Mouse (Mus musculus) ZHBTc4 (cell line): Measurements from ENCODE around the gene Plekhj1.
"Not testable (repeated sequence)": the region's sequence is repeated elsewhere in the genome, so short reads cannot be mapped to it uniquely, and the experiment has no call there.

Experiments used
- DNase-seq: peaks from one replicate; pipeline ENCODE4 v3.0.0-alpha.2; 2011; ENCODE audit warnings: low read depth, low spot score

Plekhj1 gene

DNA sequence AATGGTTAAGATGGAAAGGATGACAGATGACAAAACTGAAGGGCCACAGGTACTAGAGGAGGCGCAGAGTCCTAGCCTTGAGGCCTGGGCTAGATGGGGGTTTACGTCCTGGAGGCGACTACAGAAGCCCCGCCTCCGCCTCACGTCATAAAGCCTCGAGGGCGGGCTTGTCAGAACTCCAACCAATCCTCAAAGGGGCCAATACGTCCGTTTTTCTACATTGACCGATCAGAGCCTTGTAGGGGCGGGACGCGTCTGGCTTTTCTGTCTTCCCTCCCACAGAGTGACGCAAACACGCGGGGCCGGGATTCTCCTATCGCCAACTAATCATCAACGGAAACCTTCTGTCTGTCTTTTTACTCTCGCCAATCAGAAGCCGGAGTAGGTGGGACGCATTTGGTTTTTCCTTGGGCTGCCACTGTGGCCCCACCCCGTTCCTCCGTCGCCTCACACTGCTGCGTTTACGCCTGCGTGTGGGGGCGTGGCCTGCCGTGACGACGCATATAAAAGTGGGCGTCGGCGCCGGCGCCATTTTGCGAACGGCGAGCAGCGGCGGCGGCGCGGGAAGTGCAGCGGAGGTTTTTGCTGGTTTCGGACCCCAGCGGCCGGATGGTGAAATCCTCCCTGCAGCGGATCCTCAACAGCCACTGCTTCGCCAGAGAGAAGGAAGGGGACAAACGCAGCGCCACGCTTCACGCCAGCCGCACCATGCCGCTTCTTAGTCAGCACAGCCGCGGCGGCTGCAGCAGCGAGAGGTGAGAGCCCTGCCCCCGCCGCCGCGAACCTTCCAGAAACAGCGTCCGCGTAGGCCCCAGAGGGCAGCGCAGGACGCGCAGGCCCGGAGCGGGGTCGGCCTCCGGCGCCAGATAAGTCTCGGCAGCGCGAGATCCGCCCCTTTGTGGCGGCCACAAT lies 28.0 kb upstream of the Plekhj1 start, which contains the start of gene Oaz1:
Gene Oaz1 (plus strand): TSS at position 506 of the 912 bp plus-strand sequence.
- DNase-seq: peak; percentile 100

DNA sequence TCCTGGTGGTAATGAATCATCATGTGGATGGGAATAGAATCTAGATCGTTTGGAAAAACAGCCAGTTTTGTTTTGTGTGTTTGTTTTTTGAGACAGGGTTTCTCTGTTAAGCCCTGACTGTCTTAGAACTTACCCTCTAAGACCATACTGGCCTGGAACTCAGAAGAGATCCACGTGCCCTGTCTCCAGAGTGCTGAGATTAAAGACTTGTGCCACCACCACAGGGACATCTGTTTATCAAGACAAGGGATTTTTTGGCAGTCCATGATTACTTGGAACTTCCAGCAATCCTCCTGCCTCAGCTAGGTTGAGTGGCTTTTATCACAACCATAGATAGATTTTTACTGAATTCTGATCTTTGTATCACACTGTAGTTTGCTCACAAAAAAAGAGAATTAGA lies 26.4 kb upstream of the Plekhj1 start:
- no peak for DNase-seq

DNA sequence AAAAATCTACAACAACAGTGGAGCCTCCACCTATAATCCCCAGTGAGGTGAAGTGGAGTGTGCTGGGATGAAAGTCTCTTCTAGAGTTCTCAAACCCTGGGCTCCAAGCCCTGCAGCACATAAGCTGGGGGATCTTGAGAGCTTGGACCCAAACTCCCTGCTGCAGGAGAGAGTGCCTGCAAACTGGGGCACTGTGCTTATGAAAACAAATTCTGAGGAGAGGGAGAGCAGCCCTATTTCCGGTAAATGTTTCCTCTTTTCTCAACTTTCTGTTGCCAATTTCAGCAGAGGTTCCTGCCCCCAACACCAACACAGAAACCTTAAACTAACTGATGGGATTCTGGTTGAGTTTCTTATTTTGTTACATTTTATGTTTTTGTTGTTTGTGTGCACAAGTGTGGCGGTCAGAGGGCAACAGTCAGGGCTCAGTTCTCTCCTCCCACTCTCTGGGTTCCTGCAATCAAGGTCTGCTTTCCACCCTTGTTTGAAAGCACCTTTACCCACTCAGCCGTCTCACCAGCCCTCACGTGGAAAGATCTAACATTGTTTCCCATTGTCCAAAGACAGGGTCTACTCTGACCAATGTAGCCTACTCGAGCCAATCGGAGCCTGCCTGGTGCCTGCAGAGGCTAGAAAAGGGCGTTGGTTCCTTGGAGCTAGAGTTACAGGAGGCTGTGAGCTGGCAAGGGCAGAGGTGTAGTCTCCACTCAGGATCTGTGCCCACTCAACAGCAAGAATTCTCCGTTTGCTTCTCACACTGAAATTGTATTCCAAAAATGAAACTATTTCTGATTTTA lies 25.6 kb upstream of the Plekhj1 start:
- peak; percentile 52 for DNase-seq

DNA sequence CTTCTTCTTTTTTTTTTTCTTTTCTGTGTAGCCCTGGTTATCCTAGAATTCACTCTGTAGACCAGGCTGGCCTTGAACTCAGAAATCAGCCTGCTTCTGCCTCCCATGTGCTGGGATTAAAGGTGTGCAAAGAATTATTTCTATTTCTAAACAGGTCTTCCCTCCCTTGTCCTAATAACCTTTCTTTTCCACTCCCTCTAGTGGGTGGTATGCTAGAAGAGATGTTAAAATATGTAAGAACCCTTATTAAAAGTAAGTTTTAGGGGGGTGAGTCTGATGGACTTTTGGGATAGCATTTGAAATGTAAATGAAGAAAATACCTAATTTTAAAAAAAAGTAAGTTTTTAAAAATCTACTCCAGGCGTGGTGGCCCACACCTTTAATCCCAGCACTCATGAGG lies 24.9 kb upstream of the Plekhj1 start:
- no peak for DNase-seq

DNA sequence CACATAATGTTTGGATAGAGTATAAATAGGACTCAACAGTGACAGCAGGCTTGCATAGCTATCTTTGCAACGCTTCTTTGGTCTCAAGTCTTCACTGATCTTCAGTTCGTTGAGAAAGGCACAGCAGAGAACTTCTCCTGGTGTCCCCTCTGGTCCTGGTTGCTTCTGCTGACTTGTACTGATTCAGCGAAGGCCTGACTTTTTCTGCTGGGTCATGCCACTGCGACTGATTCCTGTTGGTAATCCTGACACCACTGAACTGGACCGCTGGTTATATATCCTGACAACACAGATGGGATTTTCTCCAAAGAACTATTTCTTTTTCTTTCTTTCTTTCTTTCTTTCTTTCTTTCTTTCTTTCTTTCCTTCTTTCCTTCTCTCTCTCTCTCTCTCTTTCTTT lies 24.1 kb upstream of the Plekhj1 start:
- no peak for DNase-seq

DNA sequence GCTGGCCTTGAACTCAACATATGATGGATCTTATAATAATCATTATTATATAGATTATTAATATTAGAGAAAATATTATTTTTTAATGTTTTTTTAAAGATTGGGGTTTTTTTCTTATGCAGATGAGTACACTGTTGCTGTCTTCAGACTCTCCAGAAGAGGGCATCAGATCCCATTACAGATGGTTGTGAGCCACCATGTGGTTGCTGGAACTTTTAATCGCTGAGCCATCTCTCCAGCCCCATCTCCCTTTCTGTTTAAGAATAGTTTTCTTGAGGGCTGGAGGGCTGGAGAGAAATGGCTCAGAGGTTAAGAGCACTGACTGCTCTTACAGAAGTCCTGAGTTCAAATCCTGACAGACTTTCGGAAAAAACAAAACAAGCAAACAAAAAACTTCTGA lies 23.6 kb upstream of the Plekhj1 start:
- peak; percentile 67 for DNase-seq

DNA sequence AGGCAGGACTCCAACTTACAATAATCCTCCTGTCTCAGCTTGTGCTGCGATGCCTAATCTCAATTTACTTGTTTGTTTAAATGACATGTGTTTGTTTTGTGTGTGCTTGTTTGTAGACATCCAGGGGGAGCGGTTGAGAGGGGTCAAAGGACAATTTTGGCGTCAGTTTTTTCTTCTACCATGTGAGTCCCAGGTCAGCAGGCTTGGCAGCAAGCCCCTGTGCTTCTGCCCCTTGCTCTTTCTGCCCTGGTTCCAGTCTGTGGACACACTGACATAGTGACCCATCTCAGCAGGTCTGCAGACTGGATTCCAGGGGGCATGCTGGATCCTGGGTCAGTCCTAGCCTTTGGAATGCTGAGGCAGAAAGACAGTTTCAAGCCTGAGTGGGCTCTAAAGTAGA lies 21.0 kb upstream of the Plekhj1 start:
- no peak for DNase-seq

DNA sequence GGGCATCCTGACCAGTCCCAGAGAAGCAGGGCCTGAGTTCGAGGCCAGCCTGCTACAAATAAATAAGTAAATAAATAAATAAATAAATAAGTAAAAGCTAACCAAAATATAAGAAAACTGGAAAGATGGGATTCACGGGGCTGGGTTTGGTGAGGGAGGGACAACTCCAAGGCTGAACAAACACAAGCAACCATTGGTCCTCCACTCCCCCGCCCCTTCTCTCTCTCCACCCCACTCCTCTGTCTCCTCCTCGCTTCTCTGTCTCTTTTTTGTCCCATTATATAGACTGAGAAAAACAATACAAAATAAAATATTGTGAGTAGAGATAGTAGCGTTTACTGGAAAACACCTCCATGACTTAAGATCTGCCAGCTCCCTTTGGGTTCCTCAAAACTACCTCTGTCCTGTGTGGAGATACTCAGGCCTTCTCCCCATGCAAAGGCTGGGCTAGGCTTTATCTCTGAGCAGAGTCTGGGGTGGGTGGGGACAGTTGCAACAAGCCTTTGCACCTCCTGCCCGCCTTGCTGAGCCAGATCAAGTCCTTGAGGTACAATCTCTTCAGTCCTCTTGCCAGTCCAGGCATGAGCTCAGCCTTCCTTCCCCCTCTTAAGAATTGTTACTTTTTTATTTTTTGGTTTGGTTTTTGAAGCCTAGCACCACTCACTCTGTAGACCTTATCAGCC lies 20.3 kb upstream of the Plekhj1 start:
- no peak for DNase-seq

DNA sequence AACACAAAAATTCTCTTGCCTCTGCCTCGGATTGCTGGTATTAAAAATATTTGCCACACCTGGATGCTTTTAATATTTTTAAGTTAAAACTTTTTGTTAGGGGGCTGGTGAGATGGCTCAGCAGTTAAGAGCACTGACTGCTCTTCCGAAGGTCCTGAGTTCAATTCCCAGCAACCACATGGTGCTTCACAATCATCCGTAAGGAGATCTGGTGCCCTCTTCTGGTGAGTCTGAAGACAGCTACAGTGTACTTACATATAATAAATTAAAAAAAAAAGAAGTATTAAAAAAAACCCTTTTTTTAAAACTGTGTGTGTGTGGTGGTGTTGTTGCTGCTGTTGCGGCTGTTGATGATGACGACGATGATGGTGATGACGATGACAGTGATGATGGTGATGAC lies 19.5 kb upstream of the Plekhj1 start:
- peak; percentile 62 for DNase-seq

DNA sequence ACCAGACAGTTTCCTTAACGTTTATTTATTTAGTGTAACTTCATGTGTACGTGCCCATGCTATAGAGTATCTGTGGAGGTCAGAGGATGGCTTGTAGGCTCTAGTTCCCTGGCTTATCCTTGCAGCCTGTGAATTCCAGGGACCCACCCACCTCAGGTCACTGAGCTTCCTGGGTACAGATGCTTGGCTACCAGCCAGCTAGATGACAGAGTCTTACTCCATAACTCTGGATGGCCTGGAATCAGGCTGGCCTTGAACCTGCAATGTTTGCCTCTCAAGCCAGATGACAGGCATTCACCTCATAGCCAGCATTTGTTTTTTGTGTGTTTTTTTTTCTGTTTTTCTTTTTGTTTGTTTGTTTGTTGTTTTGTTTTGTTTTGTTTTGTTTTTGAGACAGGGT lies 18.7 kb upstream of the Plekhj1 start:
- DNase-seq: no peak

DNA sequence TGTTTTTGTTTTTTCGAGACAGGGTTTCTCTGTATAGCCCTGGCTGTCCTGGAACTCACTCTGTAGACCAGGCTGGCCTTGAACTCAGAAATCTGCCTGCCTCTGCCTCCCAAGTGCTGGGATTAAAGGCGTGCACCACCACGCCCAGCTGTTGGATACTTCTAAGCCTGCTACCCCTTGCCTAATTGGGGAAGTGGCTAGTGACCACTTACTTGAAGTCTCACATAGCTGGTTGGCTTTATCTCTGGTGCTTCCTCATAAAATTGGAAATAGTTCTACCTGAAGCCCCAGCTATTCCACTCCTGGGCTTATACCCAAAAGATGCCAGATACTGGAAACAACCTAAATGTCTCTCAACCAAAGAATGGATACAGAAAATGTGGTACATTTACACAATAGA lies 17.9 kb upstream of the Plekhj1 start:
- DNase-seq: not testable (repeated sequence)

DNA sequence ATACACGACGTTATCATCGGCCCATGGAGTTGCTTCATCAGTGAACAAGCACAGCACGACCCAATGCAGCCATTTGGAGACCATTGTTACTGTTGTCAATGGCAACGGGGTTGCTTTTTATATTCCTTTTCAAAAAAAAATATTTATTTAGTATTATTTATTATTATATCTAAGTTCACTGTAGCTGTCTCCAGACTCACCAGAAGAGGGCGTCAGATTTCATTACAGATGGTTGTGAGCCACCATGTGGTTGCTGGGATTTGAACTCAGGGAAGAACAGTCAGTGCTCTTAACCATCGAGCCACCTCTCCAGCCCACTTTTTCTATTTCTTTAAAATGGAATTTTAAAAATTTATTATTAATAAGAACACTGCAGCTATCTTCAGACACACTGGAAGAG lies 16.4 kb upstream of the Plekhj1 start:
- DNase-seq: no peak

DNA sequence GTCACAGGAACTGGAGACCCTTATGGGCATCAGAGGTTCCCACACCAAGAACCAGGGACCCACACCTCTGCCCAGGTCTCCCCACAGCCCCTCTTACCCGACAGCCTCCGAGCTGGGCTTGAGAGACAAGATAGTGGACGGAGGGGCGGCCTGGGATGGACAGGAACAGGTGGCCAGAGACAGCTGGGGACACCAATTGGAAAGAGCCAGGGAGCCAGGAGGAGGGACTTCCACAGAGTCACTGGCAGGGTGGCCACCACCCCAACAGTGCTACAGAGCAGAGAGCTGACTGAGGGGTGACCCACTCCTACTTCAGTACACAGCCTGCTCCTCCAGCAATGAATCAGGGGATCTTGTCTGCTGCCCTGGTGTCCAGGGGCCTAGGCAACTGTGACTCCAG lies 14.9 kb upstream of the Plekhj1 start, which contains the start of gene Jsrp1:
Gene Jsrp1 (minus strand): TSS at position 133 of the 400 bp plus-strand sequence.
- DNase-seq: no peak

DNA sequence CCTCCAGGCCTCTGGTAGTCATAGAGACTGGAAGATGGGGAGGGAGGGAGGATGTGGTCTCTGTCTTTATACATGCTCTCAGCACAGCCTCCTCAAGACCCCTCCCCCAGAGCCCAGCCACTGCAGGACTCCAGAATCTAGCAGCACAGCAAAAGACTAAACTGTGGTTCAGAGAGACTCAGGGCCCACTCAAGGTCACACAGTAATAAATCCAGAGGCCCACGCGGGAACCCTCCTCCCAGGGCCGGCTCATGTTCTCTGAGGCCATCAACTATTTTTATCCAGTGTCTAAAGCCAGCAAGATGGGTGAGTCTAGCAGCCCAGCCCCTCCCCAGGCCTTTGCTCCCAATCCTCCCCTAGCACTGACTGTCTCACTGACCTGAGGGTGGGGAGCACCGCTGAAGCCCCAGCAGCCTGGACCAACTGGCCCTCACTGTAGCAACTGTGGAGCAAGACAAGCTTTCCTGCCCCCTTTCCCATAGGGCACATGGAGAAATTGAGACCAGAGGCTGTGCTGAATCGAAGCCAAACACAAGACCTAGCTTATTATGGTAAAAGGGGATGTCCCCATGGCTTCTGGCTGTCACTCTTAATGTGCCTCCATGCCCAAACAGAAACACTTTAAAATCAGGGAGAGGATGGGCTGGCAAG lies 14.1 kb upstream of the Plekhj1 start:
- no peak for DNase-seq

DNA sequence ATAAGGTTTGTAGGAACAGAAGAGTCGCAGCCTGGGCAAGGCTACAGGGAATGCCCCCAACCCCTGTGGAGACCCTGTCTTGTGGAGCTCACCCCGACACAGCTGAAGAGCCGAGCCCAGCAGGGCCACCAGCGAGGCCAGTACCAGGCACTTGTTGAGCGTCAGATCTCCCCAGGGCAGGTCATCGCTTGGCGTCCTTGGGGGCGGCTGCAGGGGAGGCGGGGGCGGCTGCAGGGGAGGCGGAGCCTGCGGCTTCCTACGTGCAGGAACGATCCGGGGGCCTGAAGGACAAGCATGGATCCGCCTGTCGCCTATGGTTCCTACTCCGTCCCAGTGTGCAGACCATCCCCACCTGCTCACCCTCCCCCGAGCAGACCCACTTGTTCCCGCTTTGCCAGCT lies 11.7 kb upstream of the Plekhj1 start:
- DNase-seq: no peak

DNA sequence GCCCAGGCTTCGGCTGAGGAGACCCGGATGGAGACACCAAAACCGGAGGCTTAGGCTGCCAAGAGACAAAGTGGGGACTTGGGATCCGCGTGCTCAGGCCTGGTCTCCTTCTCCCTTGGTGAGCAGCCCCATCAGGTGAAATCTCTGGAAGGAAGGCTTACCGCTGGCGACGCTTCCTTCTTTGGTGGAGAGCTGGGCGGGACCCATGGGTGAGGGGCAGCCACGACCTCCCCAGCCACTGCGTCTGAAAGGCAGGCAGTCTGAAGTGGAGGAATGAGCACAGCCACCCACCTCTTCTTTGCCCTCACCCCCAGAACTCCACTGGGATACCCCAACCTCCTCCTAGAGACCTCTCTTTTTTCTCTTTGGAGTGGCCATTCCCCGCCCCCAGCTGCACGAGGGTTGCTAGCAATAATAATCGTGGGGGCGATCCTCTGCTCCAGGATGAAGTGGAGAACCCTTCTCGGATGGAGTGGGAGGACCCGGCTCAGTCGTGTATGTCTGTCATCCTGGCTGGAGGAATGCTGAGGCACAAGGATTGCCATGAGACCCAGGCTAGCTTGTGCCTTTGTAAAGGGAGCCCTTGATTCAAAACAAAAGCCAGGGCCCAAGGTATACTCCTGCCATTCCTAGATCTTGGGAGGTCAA lies 10.7 kb upstream of the Plekhj1 start:
- peak; percentile 39 for DNase-seq

DNA sequence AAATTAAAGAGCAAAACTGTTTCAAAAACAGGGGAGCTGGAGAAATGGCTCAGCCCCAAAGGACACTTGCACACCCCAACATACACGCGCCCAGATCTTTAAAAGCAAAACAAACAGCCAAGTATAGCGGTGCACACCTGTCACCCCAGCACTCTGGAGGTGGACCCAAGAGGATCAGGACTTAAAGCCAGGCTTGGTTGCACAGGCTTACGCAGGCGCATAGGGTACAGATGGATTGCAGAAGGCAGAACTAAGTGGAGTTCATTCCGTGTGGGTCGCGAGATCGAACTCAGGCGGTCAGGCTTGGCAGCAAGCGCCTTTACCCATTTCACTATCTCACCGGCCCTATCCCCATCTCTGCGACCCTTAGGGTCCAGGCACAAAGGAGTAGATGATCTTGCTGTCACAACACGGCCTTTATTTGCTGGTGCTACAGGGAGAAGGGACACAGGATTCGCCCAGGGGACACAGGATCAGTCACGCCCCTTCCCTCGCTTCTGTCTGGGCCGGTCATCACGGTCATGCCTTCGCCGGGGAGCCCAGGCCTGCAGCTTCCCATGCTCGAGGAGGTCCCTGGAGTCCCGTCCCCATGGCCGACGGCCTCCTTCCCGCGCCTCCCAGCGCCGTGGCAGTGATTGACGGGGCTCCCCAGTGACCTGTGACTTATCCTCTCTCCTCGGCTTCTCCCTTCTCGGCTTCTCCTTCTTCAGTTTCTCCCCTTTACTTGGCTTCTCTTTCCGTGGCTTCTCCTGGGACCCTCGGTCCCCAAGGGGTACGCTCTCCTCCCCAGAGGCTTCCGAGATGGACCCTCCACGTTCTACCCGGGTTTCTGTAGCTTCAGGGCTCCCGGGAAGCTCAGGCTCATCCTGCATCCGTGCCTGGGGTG lies 9.9 kb upstream of the Plekhj1 start:
- DNase-seq: no peak

DNA sequence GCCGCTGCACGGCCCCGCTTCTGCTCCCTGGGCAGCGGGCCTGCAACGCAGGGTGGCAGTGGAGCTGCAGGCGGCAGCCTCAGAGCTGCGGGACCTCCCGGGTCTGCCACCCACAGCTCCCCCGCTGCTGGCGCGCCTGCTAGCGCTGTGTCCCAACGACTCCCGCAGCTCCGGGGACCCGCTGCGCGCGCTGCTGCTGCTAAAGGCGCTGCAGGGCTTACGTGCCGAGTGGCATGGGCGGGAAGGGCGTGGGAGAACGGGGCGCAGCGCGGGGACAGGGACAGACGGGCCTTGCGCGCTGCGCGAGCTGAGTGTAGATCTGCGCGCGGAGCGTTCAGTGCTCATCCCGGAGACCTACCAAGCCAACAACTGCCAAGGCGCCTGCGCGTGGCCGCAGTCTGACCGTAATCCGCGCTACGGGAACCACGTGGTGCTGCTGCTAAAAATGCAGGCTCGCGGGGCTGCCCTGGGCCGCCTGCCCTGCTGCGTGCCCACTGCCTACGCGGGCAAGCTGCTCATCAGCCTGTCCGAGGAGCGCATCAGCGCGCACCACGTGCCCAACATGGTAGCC lies 8.7 kb upstream of the Plekhj1 start:
- DNase-seq: peak; percentile 85

DNA sequence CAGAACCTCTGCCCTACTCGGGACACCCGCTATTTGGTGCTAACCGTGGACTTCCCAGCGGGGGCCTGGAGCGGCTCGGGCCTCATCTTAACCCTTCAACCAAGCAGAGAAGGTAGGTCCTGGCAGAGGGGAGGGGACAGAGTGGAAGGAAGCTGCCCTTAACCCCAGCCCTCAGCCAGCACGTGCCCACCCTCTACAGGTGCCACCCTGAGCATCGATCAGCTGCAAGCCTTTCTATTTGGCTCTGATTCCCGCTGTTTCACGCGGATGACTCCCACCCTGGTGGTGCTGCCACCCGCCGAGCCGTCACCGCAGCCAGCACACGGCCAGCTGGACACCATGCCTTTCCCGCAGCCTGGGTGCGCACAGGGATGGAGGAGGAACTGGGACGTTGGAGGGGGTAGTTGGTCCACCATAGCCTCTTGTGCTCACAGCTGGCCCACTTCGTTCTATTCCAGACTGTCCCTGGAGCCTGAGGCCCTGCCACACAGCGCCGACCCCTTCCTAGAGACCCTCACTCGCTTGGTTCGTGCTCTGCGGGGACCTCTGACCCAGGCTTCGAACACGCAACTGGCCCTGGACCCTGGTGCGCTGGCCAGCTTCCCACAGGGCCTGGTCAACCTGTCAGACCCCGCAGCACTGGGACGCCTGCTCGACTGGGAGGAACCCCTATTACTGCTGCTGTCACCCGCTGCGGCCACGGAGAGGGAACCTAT lies 8.1 kb upstream of the Plekhj1 start:
- no peak for DNase-seq
